9 mouse cellular contexts compared by ENCODE assay signal in genomic region chr6:53817763-53818174, GRCm38 (mm10). TPM values are rescaled to one million over a fixed set of nuclear protein-coding genes. Genes with fewer than 3 reads are reported as not detected.
DNase-seq lines count a peak whose midpoint lies in the region; ATAC-seq and TF ChIP-seq lines count a peak whose summit lies in the region.
"Had no signal": no experiment of that assay in that cellular context is flagged by ENCODE, and none has a peak within 500 bp of the region (broad histone marks: within the 10 kb centered on the region; RNA-seq: fewer than 3 reads in every experiment).

No protein-coding gene starts in this region.

- peak overlapping the region; percentile 88 for H3K4me2 ChIP-seq in kidney, embryonic 15.5 days
- peak overlapping the region; percentile 88 for H3K4me2 ChIP-seq in intestine, embryonic 14.5 days (ENCODE audit: low read length)
- H3K4me2 ChIP-seq in lung, postnatal 0 days (replicated peaks; ENCODE audit: low read depth, low read length), result peak overlapping the region; percentile 82
- H3K4me2 ChIP-seq in stomach, embryonic 14.5 days (replicated peaks; ENCODE audit: low read depth, low read length), result peak overlapping the region; percentile 47

- H3K4me3 ChIP-seq in kidney, embryonic 15.5 days (replicated peaks), result peak overlapping the region; percentile 71
- H3K4me3 ChIP-seq in forebrain, embryonic 10.5 days, result peak overlapping the region; percentile 69
- peak overlapping the region; percentile 56 for H3K4me3 ChIP-seq in intestine, embryonic 14.5 days (ENCODE audit: low read depth, low read length)
- H3K4me3 ChIP-seq in lung, postnatal 0 days (ENCODE audit: low read depth, low read length), result peak overlapping the region; percentile 55
- H3K4me3 ChIP-seq in stomach, embryonic 14.5 days (ENCODE audit: low read depth, low read length), result peak overlapping the region; percentile 68

- no peak for ATAC-seq in kidney, embryonic 15.5 days (replicated peaks; ENCODE audit: low FRiP score)
- no peak for ATAC-seq in intestine, embryonic 14.5 days (replicated peaks; ENCODE audit: low FRiP score, low TSS enrichment, low read depth)
- 0 out of 2 replicates have a peak, but pooled peaks have one; percentile 9 for ATAC-seq in lung, postnatal 0 days
- ATAC-seq in stomach, embryonic 14.5 days (ENCODE audit: insufficient number of reproducible peaks, insufficient read depth, low FRiP score, low read depth), result no peak
- ATAC-seq: Patski had no signal

- peak overlapping the region; percentile 98 for H3K27ac ChIP-seq in kidney, embryonic 15.5 days
- peak overlapping the region; percentile 93 for H3K27ac ChIP-seq in forebrain, embryonic 10.5 days
- no peak overlapping the region for H3K27ac ChIP-seq in intestine, embryonic 14.5 days (ENCODE audit: low read depth)
- H3K27ac ChIP-seq in lung, postnatal 0 days (ENCODE audit: low read length), result no peak overlapping the region
- H3K27ac ChIP-seq in stomach, embryonic 14.5 days (ENCODE audit: low read length), result no peak overlapping the region

- H3K27me3 ChIP-seq in kidney, embryonic 15.5 days, result peaks cover 24% of the 10 kb centered on the region
- peaks cover 71% of the 10 kb centered on the region for H3K27me3 ChIP-seq in forebrain, embryonic 10.5 days (ENCODE audit: poor library complexity, severe bottlenecking)
- peaks cover 40% of the 10 kb centered on the region for H3K27me3 ChIP-seq in intestine, embryonic 14.5 days (replicated peaks; ENCODE audit: control insufficient read depth, insufficient read depth, low read length)
- peaks cover 31% of the 10 kb centered on the region for H3K27me3 ChIP-seq in lung, postnatal 0 days (replicated peaks; ENCODE audit: insufficient read depth, low read length)
- no peaks in the 10 kb centered on the region for H3K27me3 ChIP-seq in stomach, embryonic 14.5 days (ENCODE audit: control insufficient read depth, insufficient read depth, low read length)

- peaks cover 53% of the 10 kb centered on the region for H3K4me1 ChIP-seq in kidney, embryonic 15.5 days
- peaks cover 58% of the 10 kb centered on the region for H3K4me1 ChIP-seq in forebrain, embryonic 10.5 days
- H3K4me1 ChIP-seq in intestine, embryonic 14.5 days (replicated peaks; ENCODE audit: control insufficient read depth, insufficient read depth, low read length), result peaks cover 26% of the 10 kb centered on the region
- peaks cover 19% of the 10 kb centered on the region for H3K4me1 ChIP-seq in lung, postnatal 0 days (ENCODE audit: insufficient read depth, low read depth, low read length)
- H3K4me1 ChIP-seq in stomach, embryonic 14.5 days (ENCODE audit: control insufficient read depth, insufficient read depth, low read length), result peaks cover 12% of the 10 kb centered on the region; the same call in 1 of the 2 replicates

- H3K9ac ChIP-seq in kidney, embryonic 15.5 days, result peak overlapping the region; percentile 82
- peak overlapping the region; percentile 57 for H3K9ac ChIP-seq in intestine, embryonic 14.5 days (ENCODE audit: low read length)
- H3K9ac ChIP-seq in lung, postnatal 0 days (replicated peaks; ENCODE audit: low read depth), result no peak overlapping the region; the same call in 1 of the 2 replicates
- peak overlapping the region; percentile 56; the same call in 1 of the 2 replicates for H3K9ac ChIP-seq in stomach, embryonic 14.5 days (replicated peaks; ENCODE audit: low read depth, low read length)

- H3K36me3 ChIP-seq in kidney, embryonic 15.5 days, result peaks cover 16% of the 10 kb centered on the region; the same call in 1 of the 2 replicates
- H3K36me3 ChIP-seq in forebrain, embryonic 10.5 days (replicated peaks), result peaks cover 2% of the 10 kb centered on the region; the same call in 1 of the 2 replicates
- H3K36me3 ChIP-seq in intestine, embryonic 14.5 days (ENCODE audit: control insufficient read depth, insufficient read depth, low read length), result no peaks in the 10 kb centered on the region
- no peaks in the 10 kb centered on the region for H3K36me3 ChIP-seq in lung, postnatal 0 days (ENCODE audit: insufficient read depth, low read length)
- H3K36me3 ChIP-seq in stomach, embryonic 14.5 days (ENCODE audit: control insufficient read depth, insufficient read depth, low read length), result no peaks in the 10 kb centered on the region

- TF ChIP-seq CTCF in lung, postnatal 0 days (IDR thresholded peaks at IDR 0.05), result no peak

- TF ChIP-seq EP300 in lung, postnatal 0 days (IDR thresholded peaks at IDR 0.05), result no peak

- whole genome bisulfite sequencing in kidney, embryonic 15.5 days, result 5% methylated on average over 32 of the region's 33 CpGs
- 15% methylated on average over 33 of the region's 33 CpGs for WGBS in forebrain, embryonic 10.5 days
- WGBS in intestine, embryonic 14.5 days, result 20% methylated on average over 33 of the region's 33 CpGs
- WGBS in lung, postnatal 0 days, result 10% methylated on average over 33 of the region's 33 CpGs
- 21% methylated on average over 33 of the region's 33 CpGs for WGBS in stomach, embryonic 14.5 days

- DNase-seq in kidney, adult 9 months, result no peak
- DNase-seq in forebrain, embryonic 10.5 days (ENCODE audit: extremely low spot score, low spot score), result peak; percentile 32
- peak; percentile 73 for DNase-seq in intestine, embryonic 14.5 days (ENCODE audit: low spot score)
- peak; percentile 56 for DNase-seq in lung, postnatal 0 days (ENCODE audit: low spot score)
- DNase-seq in cerebellum, adult 9-11 months, result no peak
- no peak for DNase-seq in T-cell, adult 2 months (ENCODE audit: low spot score)

- no peaks in the 10 kb centered on the region for H3K9me3 ChIP-seq in kidney, embryonic 15.5 days (replicated peaks)
- H3K9me3 ChIP-seq in forebrain, embryonic 10.5 days, result no peaks in the 10 kb centered on the region
- no peaks in the 10 kb centered on the region for H3K9me3 ChIP-seq in intestine, embryonic 14.5 days (ENCODE audit: control insufficient read depth, low read length)
- no peaks in the 10 kb centered on the region for H3K9me3 ChIP-seq in lung, postnatal 0 days (ENCODE audit: low read length)
- H3K9me3 ChIP-seq in stomach, embryonic 14.5 days (ENCODE audit: control insufficient read depth, low read depth, low read length), result no peaks in the 10 kb centered on the region

RNA-seq across cellular contexts. Expression of gene Tril, which starts 2.9 kb away (rescaled TPM):
- 88.9 and 93.8 TPM in 2 replicates for polyA plus RNA-seq in kidney, embryonic 15.5 days (2015; fragmentation: Nextera tagmentation; extraction: Ambion mirVana)
- 36.5 and 41.6 TPM in 2 replicates for polyA plus RNA-seq in forebrain, embryonic 10.5 days (2016; fragmentation: Nextera tagmentation; extraction: Ambion mirVana)
- 15.9 and 16.5 TPM in 2 replicates for polyA plus RNA-seq in intestine, embryonic 14.5 days (2014; fragmentation: Nextera tagmentation; extraction: Ambion mirVana)
- 23.9 and 28.6 TPM in 2 replicates for polyA plus RNA-seq in lung, postnatal 0 days (2015; fragmentation: Nextera tagmentation; extraction: Ambion mirVana)
- 24.0 TPM in 2 replicates for polyA plus RNA-seq in stomach, embryonic 14.5 days (2014; fragmentation: Nextera tagmentation; extraction: Ambion mirVana)

Comparison
In these comparisons a context has a peak if more than half of its experiments do, and no peak if none do; other contexts are left out.
1. H3K27ac ChIP-seq: peak in kidney, embryonic 15.5 days (single experiment) and forebrain, embryonic 10.5 days (single experiment); none in intestine, embryonic 14.5 days (single experiment), lung, postnatal 0 days (single experiment) and stomach, embryonic 14.5 days (single experiment).
2. DNase-seq: peak in forebrain, embryonic 10.5 days (single experiment), intestine, embryonic 14.5 days (single experiment) and lung, postnatal 0 days (single experiment); none in kidney, adult 9 months (single experiment), cerebellum, adult 9-11 months (single experiment) and T-cell, adult 2 months (single experiment).
3. Peak in every context shown above with its lines, with median percentiles within 50 percentile points of each other: H3K4me2 ChIP-seq and H3K4me3 ChIP-seq.